Mouse (Mus musculus) midbrain, embryonic 13.5 days (tissue): ENCODE data around the gene Smg6. TPM values are rescaled to one million over a fixed set of nuclear protein-coding genes. Genes with fewer than 3 reads are reported as not detected.
A peak's percentile ranks its signal among the peaks of the same experiment; 100 is the strongest.

ENCODE experiments used
- ATAC-seq: fragments of 200-750 bp; cut with Nextera tagmentation; 2 replicates; pipeline ENCODE4 v1.8.0; 2017; ENCODE audit warnings: mild to moderate bottlenecking, moderate TSS enrichment, moderate library complexity
- H3K27ac ChIP-seq: fragments of 300-500 bp; sonication (generic); 2 replicates; pipeline ENCODE4 v1.5.1; 2015; ENCODE audit warnings: inconsistent platforms, mild to moderate bottlenecking, moderate library complexity
- H3K27me3 ChIP-seq: fragments of 300-500 bp; sonication (generic); 2 replicates; pipeline ENCODE4 v1.6.1; 2015; ENCODE audit warnings: mild to moderate bottlenecking, inconsistent platforms
- H3K36me3 ChIP-seq: fragments of 300-500 bp; sonication (generic); 2 replicates; pipeline ENCODE4 v1.6.1; 2015; ENCODE audit warnings: mild to moderate bottlenecking, inconsistent platforms
- H3K4me1 ChIP-seq: fragments of 300-500 bp; sonication (generic); replicated peaks from 2 replicates; pipeline ENCODE4 v1.6.1; 2015; ENCODE audit warnings: inconsistent platforms
- H3K4me2 ChIP-seq: fragments of 300-500 bp; sonication (generic); replicated peaks from 2 replicates; pipeline ENCODE4 v1.6.1; 2015; ENCODE audit warnings: moderate library complexity, mild to moderate bottlenecking, inconsistent platforms
- H3K4me3 ChIP-seq: fragments of 300-500 bp; sonication (generic); replicated peaks from 2 replicates; pipeline ENCODE4 v1.5.1; 2015; ENCODE audit warnings: mild to moderate bottlenecking, inconsistent platforms
- H3K9ac ChIP-seq: fragments of 300-500 bp; sonication (generic); replicated peaks from 2 replicates; pipeline ENCODE4 v1.6.1; 2015; ENCODE audit warnings: mild to moderate bottlenecking, inconsistent platforms
- H3K9me3 ChIP-seq: fragments of 300-500 bp; sonication (generic); 2 replicates; pipeline ENCODE4 v1.6.1; 2016; ENCODE audit warnings: mild to moderate bottlenecking, inconsistent platforms
- WGBS: fragments of 180-500 bp; shearing (Covaris S2); methylation state at CpG from one replicate; pipeline ENCODE4 v1.1.7; 2015; 5-methylcytosine and 5-hydroxymethylcytosine counted together
- polyA plus RNA-seq: library from polyadenylated mRNA; unstranded; fragments of >200 nt; fragmentation: Nextera tagmentation; extraction: Ambion mirVana; gene quantifications from 2 replicates; pipeline ENCODE4 v1.2.1, GENCODE M21; 2015

Smg6 gene
- polyA plus RNA-seq, 1 experiment from 2014 or later: 21.0 TPM

GRCm38 (mm10) chr11:75183917-75184570, 258.4 kb downstream of the Smg6 start:
- Histone ChIP-seq H3K27ac (peak overlapping the region; percentile 57), H3K4me1 (peaks cover 33% of the 10 kb centered on the region), H3K36me3 (peaks cover 10% of the 10 kb centered on the region; the same call in 1 of the 2 replicates), H3K4me3 (no peak overlapping the region), H3K9ac (peak overlapping the region; percentile 16; the same call in 1 of the 2 replicates), H3K4me2 (no peak overlapping the region), H3K9me3 (no peaks in the 10 kb centered on the region), H3K27me3 (no peaks in the 10 kb centered on the region)
- WGBS: 81% methylated on average over 2 of the region's 2 CpGs
- ATAC-seq: no peak

GRCm38 (mm10) chr11:75184573-75184972, 258.9 kb downstream of the Smg6 start:
- Histone ChIP-seq H3K27me3 (no peaks in the 10 kb centered on the region), H3K4me3 (no peak overlapping the region), H3K9me3 (no peaks in the 10 kb centered on the region), H3K36me3 (peaks cover 10% of the 10 kb centered on the region; the same call in 1 of the 2 replicates), H3K9ac (peak overlapping the region; percentile 30; the same call in 1 of the 2 replicates), H3K4me1 (peaks cover 33% of the 10 kb centered on the region), H3K4me2 (no peak overlapping the region), H3K27ac (peak overlapping the region; percentile 57)
- WGBS: 79% methylated on average over 5 of the region's 5 CpGs
- ATAC-seq: 0 out of 2 replicates have a peak, but pooled peaks have one; percentile 19

GRCm38 (mm10) chr11:75184986-75185385, 259.4 kb downstream of the Smg6 start:
- peaks cover 35% of the 10 kb centered on the region for H3K4me1 ChIP-seq
- H3K27ac ChIP-seq: peak overlapping the region; percentile 57
- H3K9me3 ChIP-seq: no peaks in the 10 kb centered on the region
- H3K4me2 ChIP-seq: no peak overlapping the region
- peak overlapping the region; percentile 30; the same call in 1 of the 2 replicates for H3K9ac ChIP-seq
- no peak for ATAC-seq
- WGBS: 39% methylated on average over 2 of the region's 2 CpGs
- H3K36me3 ChIP-seq: peaks cover 10% of the 10 kb centered on the region; the same call in 1 of the 2 replicates
- H3K27me3 ChIP-seq: no peaks in the 10 kb centered on the region
- no peak overlapping the region for H3K4me3 ChIP-seq

- H3K9ac ChIP-seq: peak overlapping the region; percentile 70
- H3K4me3 ChIP-seq: peak overlapping the region; percentile 89
- peaks cover 40% of the 10 kb centered on the region for H3K27me3 ChIP-seq
- no peak for ATAC-seq
- no peaks in the 10 kb centered on the region for H3K9me3 ChIP-seq
- no peak overlapping the region for H3K27ac ChIP-seq
- H3K36me3 ChIP-seq: no peaks in the 10 kb centered on the region
- H3K4me2 ChIP-seq: peak overlapping the region; percentile 75
- WGBS: under 1% methylated on average over 22 of the region's 22 CpGs
- H3K4me1 ChIP-seq: peaks cover 66% of the 10 kb centered on the region
Observed at GRCm38 (mm10) chr11:75189713-75190370, 264.2 kb downstream of the Smg6 start.

- under 1% methylated on average over 24 of the region's 24 CpGs for WGBS
- Histone ChIP-seq H3K4me3 (peak overlapping the region; percentile 89), H3K27me3 (peaks cover 45% of the 10 kb centered on the region), H3K36me3 (no peaks in the 10 kb centered on the region), H3K4me2 (peak overlapping the region; percentile 75), H3K27ac (peak overlapping the region; percentile 37), H3K9me3 (no peaks in the 10 kb centered on the region), H3K4me1 (peaks cover 66% of the 10 kb centered on the region), H3K9ac (peak overlapping the region; percentile 70)
- ATAC-seq: peak; percentile 67
Observed at GRCm38 (mm10) chr11:75190371-75190724, 264.7 kb downstream of the Smg6 start.

GRCm38 (mm10) chr11:75190905-75191441, 265.4 kb downstream of the Smg6 start, which contains the start of gene Dph1:
Dph1 (minus strand) TSS chr11:75191241.
- H3K4me2 ChIP-seq: peak within 1 kb of the TSS; percentile 75
- no peaks in the 10 kb centered on the region for H3K9me3 ChIP-seq
- H3K36me3 ChIP-seq: no peaks in the 10 kb centered on the region
- peaks cover 68% of the 10 kb centered on the region for H3K4me1 ChIP-seq
- WGBS: 50% methylated on average over 5 of the region's 5 CpGs
- H3K27me3 ChIP-seq: peaks cover 51% of the 10 kb centered on the region
- peak within 1 kb of the TSS; percentile 70 for H3K9ac ChIP-seq
- H3K27ac ChIP-seq: peak within 1 kb of the TSS; percentile 37
- H3K4me3 ChIP-seq: peak within 1 kb of the TSS; percentile 89
- ATAC-seq: no peak

- WGBS: 59% methylated on average over 6 of the region's 6 CpGs
- H3K4me1 ChIP-seq: peaks cover 74% of the 10 kb centered on the region
- no peak overlapping the region for H3K27ac ChIP-seq
- H3K4me2 ChIP-seq: no peak overlapping the region
- no peak overlapping the region for H3K4me3 ChIP-seq
- ATAC-seq: no peak
- H3K9me3 ChIP-seq: no peaks in the 10 kb centered on the region
- H3K27me3 ChIP-seq: peaks cover 60% of the 10 kb centered on the region
- no peaks in the 10 kb centered on the region for H3K36me3 ChIP-seq
- no peak overlapping the region for H3K9ac ChIP-seq
Observed at GRCm38 (mm10) chr11:75191841-75192240, 266.2 kb downstream of the Smg6 start.

- Histone ChIP-seq H3K4me2 (peak overlapping the region; percentile 79), H3K9ac (peak overlapping the region; percentile 78; the same call in 1 of the 2 replicates), H3K4me3 (peak overlapping the region; percentile 64), H3K27ac (peak overlapping the region; percentile 80), H3K27me3 (peaks cover 65% of the 10 kb centered on the region), H3K36me3 (no peaks in the 10 kb centered on the region), H3K4me1 (peaks cover 82% of the 10 kb centered on the region), H3K9me3 (no peaks in the 10 kb centered on the region)
- 21% methylated on average over 13 of the region's 13 CpGs for WGBS
- peak; percentile 37 for ATAC-seq
Observed at GRCm38 (mm10) chr11:75192336-75193214, 267.0 kb downstream of the Smg6 start.

GRCm38 (mm10) chr11:75193256-75194071, 267.8 kb downstream of the Smg6 start, which contains the start of gene Rtn4rl1:
Rtn4rl1 (plus strand) TSS chr11:75193783.
- WGBS: under 1% methylated on average over 74 of the region's 84 CpGs
- ATAC-seq: peak; percentile 25; the same call in 1 of the 2 replicates
- Histone ChIP-seq H3K27me3 (peaks cover 66% of the 10 kb centered on the region), H3K27ac (peak within 1 kb of the TSS; percentile 80), H3K4me3 (peak within 1 kb of the TSS; percentile 64), H3K9ac (peak within 1 kb of the TSS; percentile 78), H3K9me3 (no peaks in the 10 kb centered on the region), H3K36me3 (no peaks in the 10 kb centered on the region), H3K4me2 (peak within 1 kb of the TSS; percentile 79), H3K4me1 (peaks cover 84% of the 10 kb centered on the region)

GRCm38 (mm10) chr11:75194121-75194849, 268.7 kb downstream of the Smg6 start:
- Histone ChIP-seq H3K27ac (peak overlapping the region; percentile 80), H3K4me3 (peak overlapping the region; percentile 64), H3K4me1 (peaks cover 86% of the 10 kb centered on the region), H3K9me3 (no peaks in the 10 kb centered on the region), H3K36me3 (no peaks in the 10 kb centered on the region), H3K9ac (peak overlapping the region; percentile 78), H3K27me3 (peaks cover 69% of the 10 kb centered on the region), H3K4me2 (peak overlapping the region; percentile 79)
- ATAC-seq: no peak
- under 1% methylated on average over 52 of the region's 52 CpGs for WGBS
